Mouse (Mus musculus): ENCODE measurements around the gene Atp6v1g3.

DNA sequence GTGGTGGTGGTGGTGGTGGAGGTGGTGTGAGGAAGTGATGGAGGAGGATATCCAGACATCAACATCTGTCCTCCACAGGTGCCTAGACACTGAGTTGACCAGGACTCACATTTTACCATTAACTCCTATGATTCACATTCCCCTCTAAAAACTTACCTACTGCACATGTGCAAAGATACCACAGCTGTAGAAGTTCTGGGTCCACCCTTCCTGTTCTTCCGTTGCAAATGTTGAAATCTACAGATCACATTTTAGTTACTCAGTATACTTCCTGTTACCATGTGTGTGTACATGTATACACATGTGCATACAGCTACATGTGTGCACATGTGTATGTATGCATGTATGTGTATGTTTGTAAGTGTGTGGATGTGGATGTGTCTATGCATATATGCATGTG lies 29.8 kb downstream of the Atp6v1g3 start:
- TF ChIP-seq CTCF (IDR thresholded peaks at IDR 0.05; ENCODE audit: borderline replicate concordance, insufficient read depth, low read length) (no peak), POLR2A (IDR thresholded peaks at IDR 0.05; ENCODE audit: low read depth, low read length) (no peak)
